Mouse (Mus musculus) spleen, postnatal 36 days (tissue): ENCODE measurements around the gene Zfp42.

ENCODE experiments used
- DNase-seq, 2 experiments: peaks; one replicate each; pipeline ENCODE4 v3.0.0; 2022; ENCODE audit warnings: low spot score in 2 of 2, mixed read lengths in 1 of 2

Zfp42 gene

GRCm38 (mm10) chr8:43251653-43252052 is 55.1 kb downstream of the Zfp42 start:
- DNase-seq, result no peak

GRCm38 (mm10) chr8:43248707-43249106 is 58.1 kb downstream of the Zfp42 start:
- DNase-seq, result no peak
